Mouse (Mus musculus): ENCODE results near the gene Arl10.
"Not testable (repeated sequence)": the region's sequence is repeated elsewhere in the genome, so short reads cannot be mapped to it uniquely, and the experiment has no call there.

Arl10 gene

DNA sequence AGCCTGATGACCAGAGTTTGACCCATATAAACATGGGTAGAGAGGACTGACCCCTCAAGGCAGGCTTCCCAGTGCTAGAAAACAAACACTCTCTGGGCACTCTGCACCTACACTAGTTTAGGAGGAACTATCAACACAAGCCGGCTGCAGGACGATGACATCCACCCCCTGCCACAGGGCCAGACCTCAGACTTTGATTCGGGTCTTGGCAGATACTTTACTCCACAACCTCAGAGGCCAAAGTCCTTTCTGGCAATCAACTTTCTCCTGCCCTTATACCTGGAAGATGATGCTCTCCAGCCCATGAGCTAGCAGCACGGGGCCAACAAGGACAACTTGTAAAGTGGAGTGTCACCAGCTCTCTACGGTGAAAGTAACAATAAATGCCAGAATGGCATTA, 8.0 kb downstream of the Arl10 start:
- DNase-seq (ENCODE audit: low read depth) = no peak

DNA sequence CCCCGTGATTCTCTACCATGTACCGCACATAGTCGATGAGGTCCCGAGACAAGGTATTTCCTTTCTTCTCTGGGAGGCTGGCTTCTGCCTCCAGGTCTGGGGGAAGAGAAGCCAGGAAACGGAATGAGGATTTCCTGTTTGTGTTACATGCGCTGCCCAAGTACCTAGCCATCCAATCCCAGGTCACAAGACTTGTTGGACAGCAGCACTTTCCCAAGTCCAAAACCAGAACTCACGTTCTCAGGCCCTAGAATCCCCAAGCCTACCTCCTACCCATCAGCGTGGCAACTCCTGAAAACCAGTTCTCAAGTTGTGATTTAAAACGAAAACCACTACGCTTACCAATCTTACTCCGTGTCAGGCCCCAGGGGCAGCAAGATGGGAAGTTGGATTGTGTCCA, 11.0 kb downstream of the Arl10 start:
- no peak for DNase-seq (ENCODE audit: low read depth)

DNA sequence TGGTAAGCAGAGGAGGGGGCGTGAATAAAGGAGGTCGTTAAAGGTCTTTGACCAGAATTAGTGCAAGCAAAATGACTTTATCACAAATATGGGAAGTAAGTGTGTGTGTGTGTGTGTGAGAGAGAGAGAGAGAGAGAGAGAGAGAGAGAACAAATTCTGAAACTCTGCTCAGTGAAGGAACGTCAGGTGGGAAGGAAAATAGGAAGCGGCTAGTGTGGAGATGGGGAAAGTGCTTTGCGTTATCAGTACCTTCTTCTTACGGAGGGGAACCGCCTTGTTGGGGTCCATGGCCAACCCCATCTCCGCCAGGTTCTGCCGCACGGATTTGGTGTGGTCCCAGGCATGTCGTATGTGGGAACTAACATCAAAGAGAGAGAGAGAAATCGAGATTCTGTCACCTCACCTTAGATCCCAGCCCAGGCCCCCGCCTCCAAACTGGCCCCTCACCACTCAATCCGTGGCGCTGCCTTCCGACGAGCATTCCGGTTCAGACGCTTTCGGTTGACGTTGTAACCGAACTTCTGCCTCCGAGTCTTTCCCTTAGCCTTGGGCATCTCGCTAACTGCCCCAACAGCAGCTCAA, 14.7 kb downstream of the Arl10 start:
- no peak for DNase-seq (ENCODE audit: low read depth)

DNA sequence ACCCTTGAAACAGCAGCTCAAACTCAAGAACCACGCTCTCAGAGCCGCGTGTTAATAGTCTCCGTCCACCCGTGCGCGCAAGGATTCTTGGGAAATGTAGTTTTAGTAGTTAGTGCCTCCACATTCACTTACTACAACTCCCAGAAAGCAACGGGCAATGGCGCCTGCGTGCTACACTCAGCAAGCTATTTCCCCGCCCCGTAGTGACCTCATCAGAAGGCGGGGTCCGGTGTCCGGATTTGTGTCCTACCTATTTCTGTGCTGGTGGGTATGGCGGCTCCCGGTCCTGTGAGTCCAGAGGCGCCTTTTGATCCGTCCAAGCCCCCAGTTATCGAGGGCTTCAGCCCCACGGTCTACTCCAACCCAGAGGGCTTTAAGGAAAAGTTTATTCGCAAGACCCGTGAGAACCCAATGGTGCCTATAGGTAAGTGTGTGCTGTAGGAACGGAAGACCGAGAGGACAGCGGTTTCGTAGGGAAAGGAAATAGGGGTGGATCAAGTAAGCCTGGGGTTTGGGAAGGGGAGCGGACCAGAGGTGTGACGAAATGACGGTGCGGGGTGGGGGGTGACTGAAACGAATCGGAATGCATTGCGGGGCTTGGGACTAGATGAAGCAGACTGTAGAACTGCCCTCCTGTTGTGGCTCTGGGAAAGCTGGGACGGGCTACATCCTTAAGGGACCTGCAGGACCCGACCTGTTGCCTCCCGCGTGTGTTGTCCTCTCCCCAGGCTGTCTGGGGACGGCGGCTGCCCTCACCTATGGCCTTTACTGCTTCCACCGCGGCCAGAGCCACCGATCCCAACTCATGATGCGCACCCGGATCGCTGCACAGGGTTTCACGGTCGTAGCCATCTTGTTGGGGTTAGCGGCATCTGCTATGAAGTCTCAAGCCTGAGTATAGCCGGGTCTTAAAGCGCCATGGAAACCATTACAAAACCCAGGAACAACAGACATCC, 15.5 kb downstream of the Arl10 start, which contains the start of the genes Nop16 and Higd2a:
TSS of gene Nop16 (minus strand) at position 95 of the 956 bp plus-strand sequence.
TSS of gene Higd2a (plus strand) at position 212 of the 956 bp plus-strand sequence.
- peak; percentile 98 for DNase-seq (ENCODE audit: low read depth)

DNA sequence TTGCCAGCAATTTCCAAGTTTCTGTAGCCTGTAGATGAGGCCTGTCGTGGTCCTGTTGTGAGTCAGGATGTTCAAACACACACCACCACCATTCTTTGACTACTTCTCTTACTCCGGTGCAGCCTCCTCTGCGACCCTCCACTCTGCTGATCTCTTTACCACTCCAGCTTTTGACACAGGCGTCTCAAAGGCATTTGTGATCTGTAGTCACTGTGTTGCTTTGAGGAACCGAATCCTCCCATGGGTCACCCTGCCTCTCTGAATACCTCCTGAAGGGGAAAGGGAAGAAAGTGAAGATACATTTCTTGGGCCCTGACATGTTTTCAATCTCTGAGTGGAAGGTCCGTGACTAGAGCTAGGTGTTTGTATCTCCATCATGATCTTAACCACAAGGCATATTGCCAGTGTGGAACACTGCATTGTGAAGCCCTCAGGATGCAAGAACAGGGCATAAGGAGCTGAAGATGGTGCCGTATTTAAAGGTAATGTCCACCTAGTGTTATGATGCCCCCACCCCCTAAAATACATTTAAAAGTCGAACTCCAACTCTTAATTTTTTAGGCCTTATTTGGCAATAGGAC, 17.1 kb downstream of the Arl10 start:
- no peak for DNase-seq (ENCODE audit: low read depth)

DNA sequence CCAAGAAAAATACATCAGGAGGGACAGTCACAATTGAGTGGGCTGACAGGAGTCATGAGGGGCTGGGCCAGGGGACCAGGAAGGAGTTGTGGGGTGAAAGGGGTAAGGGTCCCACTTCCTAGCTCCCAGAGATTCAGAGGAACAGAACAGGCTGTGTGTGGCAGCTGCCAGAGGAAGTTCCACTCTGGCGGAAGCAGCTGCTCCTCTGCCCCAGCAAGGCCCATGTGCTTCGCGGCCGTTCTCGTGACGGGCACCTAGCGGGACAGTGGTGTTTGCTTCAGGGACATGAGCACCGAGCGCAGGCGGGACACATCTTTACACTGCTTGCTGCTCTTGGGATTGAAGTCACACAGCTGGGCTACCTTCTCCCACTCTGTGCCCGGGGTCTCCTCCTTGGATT, 18.8 kb downstream of the Arl10 start:
- no peak for DNase-seq (ENCODE audit: low read depth)

DNA sequence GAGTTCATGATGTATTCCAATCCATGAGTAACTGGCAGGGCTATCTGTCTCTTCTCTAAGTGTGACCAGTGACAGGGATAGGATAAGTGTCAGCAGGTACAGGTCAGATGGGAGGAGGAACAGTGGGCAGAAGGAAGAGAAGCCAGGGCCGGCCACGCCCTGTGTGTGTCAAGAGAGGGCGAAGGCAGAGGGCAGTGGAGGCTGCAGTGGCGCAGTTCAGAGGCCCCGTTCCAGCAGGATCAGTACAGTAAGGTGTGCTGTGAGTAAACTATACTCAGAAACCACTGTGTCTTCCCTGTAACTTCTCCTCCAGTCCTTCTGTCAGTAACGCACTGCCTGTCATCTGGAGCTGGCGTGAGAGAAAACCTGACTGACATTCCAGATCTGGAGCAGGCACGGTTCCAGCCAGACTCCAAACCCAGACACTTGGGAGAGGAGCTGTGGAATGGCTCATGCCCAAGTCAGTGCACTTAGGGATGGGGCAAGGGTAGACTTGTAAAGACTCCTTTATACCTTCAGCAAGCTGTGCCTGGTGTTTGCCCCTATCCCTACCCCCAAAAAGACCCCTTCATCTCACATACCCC, 21.4 kb downstream of the Arl10 start:
- no peak for DNase-seq (ENCODE audit: low read depth)

DNA sequence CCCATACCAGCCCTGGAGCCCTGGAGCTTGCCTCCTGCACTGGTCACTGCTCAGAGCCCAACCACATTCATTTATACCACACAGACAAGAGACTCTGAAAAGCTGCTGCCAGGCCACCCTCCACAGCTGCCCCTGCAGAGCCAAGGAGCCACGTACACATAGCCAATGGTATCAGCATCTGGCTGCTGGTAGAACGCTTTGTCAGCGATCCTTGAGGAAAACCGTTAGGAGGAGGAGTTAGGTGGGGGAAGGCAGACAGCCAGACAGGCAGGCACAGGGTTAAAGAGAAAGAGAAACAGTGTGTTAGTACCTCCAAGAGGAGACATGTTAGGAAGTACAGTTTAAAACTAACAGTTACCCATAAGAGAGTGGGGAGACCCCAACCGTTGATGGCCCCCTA, 22.1 kb downstream of the Arl10 start:
- no peak for DNase-seq (ENCODE audit: low read depth)

DNA sequence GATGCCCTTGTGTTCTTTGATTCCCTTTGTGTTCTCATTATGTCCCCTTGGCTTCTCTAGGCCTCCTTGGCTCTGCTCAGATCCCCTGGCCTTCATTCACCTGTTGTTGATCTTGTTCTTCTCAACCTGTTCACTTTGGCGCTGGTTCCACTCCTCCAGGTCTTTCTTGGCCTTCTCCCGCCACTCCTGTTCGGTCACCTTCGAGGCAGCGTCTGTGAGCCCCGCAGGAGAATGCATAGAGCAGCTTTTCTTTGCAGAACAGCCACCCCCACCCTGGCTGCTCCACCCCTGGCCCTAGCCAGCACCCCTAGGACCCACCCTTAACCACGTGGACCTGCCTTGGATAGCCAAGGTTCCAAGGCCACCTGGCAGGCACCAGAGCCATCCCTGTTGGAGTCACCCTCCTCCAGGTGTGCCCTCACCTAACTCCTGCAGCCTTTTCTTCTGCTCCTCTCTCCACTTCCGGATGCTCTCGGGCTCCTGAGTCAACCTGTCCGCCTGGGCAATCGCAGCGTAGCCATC, 23.9 kb downstream of the Arl10 start:
- DNase-seq (ENCODE audit: low read depth) = no peak

DNA sequence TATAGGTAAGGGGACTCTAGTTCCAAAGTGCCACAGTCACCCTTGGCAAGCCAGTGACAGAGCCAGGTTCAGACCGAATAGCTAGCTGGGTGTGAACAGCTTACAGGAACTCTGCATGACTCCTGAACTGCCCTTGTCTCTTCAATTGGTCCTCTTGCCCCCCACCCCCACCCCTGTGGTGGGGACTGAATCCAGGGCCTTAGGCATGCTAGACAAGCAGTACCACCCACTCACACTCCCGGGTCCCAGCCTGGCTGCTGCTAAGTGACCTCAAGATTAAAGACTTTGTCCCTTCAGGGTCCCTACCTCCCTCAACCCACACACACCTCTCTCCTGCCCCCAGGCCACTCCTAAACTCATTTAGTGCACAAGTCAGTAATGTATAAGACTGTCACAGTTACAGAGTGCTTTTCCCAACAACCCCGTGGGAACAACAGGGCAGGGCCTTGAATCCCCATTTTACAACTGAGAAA, 27.9 kb downstream of the Arl10 start:
- DNase-seq (ENCODE audit: low read depth) = no peak

DNA sequence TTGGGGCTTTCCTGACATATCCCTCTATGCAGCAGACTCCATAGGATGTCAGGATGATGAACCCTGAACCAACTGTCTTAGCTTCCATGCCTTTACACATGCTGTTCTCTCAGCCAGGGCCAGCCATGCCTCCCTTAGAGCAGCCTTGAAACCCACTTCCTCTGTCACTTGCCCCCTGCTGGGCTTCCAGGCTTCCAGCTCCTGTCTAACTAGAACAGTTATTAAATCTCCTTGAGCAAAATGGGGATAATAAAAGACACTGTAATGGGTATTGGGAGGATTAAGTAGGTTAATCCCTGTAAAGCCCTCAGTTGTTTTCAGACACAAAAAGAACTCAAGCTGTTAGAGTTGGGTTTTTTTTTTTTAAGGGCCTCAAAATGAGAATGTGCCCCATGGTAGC, 28.7 kb downstream of the Arl10 start:
- no peak for DNase-seq (ENCODE audit: low read depth)

DNA sequence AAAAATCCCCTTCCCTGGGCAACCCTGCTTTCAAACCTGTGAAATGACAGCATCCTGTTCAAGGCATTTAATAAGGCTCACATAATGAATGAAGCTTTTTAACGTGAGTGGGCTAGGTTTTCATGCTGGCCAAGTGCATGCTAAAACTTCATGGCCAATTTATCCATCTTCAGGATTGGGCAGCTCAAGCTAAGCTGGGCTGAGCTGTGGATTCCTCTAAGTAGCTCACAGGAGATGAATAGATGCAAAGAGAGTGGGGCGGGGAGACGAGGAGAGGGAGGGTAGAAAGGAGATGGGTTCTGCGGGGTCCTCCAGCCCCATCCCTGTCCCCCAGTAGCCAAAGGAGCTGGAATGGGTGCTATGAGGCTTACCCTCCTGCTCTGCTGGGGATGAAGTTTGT, 29.4 kb downstream of the Arl10 start:
- DNase-seq (ENCODE audit: low read depth) = no peak

DNA sequence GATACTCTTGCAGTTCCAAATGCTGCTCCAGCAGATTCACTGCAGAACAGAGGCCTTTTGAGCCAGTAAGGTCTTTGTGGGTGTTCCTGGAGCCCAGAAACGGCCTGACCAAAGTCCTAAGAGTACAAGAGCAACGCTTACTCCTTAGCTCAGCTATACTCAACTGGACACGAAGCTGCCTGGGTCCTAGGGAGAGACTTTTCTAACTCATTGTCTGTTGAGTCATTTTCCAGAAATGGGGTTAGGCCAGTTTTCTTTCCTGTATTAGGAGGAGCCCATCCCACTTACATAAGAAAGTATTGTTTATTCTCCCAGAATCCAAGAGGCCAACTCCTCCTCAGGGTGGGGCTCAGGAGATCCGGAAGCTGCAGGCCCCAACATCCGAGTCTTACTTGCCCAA, 30.6 kb downstream of the Arl10 start:
- no peak for DNase-seq (ENCODE audit: low read depth)

DNA sequence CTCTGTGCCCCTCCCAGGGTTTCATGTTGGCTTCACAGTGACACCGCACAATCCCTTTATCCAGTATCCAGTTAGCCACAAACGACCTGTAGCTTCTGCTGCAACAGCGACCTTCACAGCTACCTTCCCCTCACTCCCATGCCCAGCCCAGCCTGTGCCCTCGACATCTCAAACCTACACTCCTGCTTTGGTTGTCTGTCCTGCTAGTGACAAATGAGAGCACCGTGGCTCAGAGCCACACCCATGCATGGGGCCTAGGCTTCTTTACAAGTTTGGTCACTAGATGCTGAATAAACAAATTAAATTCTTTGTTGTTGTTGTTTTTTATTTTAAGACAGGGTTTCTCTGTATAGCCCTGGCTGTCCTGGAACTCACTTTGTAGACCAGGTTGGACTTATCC, 32.4 kb downstream of the Arl10 start:
- no peak for DNase-seq (ENCODE audit: low read depth)

DNA sequence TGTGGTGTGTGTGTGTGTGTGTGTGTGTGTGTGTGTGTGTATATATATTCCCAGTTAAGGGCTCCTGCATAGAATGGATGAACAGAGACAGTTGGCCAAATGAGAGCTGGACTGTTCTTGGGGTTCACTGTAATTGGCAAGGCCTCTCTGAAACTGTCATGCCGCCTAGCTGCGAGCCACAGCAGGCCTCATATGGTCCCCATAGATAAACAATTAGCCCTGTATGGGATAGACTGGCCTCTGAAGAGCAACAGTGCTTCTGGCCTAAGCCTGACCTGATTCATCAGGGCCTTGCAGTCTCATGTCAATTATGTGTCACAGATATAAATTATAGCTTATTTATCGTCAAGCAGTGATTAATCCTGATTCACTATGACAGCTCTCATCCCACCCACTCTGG, 33.2 kb downstream of the Arl10 start:
- no peak for DNase-seq (ENCODE audit: low read depth)

DNA sequence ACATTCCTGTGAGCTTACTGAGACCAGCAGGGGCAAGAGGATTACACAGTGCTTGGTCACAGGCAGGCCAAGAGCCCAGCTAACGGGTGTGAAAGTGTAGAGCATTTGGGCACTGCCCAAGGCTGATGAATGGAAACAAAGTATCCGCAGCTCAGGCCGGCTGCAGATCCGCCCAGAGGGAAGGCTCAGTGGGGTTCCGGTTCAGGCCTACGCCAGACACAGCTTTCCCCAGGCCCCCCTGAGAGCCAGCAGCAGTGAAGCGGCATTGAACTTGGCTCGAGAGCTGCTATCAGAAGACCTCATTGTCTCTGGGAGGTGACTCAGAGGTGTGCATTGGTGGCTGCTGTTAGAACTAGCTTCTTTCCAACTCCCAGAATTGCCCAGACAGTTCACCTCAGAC, 33.9 kb downstream of the Arl10 start:
- DNase-seq (ENCODE audit: low read depth) = no peak

DNA sequence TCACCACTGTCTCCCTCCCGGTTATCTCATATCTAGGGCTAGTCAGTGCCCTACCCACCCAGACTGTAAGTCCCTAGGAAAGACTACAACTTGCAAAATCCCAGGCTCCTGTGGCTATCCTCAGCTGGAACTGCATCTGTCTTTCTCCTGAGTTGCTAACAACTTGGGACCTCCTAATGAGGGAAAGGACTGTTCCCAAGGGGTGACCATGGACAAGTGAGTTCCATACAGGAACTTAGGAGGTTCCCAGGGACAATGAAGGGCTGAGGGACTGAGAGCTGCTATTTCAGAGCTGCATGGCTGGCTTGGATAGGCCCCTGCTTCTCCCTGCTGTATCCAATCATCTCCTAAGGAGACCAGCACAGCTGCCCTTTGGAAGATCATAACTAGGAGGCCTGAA, 34.5 kb downstream of the Arl10 start:
- no peak for DNase-seq (ENCODE audit: low read depth)

DNA sequence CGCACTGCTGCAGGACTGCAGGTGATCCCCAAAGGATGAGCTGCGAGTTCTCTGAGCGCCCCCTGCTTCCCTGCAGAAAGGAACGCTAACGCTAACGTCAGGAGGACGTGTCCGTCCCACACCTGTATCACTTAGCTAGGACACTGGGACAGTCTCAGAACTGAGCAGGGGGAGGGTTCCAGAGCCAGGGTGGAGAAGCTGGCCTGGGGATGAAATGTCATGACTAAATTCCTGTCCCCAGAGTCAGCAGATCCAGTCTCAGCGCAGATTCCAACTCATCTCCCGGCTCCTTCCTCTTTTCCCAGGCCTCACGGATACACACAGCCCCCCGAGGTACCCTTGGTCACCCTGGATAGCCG, 35.8 kb downstream of the Arl10 start:
- peak; percentile 29 for DNase-seq (ENCODE audit: low read depth)

DNA sequence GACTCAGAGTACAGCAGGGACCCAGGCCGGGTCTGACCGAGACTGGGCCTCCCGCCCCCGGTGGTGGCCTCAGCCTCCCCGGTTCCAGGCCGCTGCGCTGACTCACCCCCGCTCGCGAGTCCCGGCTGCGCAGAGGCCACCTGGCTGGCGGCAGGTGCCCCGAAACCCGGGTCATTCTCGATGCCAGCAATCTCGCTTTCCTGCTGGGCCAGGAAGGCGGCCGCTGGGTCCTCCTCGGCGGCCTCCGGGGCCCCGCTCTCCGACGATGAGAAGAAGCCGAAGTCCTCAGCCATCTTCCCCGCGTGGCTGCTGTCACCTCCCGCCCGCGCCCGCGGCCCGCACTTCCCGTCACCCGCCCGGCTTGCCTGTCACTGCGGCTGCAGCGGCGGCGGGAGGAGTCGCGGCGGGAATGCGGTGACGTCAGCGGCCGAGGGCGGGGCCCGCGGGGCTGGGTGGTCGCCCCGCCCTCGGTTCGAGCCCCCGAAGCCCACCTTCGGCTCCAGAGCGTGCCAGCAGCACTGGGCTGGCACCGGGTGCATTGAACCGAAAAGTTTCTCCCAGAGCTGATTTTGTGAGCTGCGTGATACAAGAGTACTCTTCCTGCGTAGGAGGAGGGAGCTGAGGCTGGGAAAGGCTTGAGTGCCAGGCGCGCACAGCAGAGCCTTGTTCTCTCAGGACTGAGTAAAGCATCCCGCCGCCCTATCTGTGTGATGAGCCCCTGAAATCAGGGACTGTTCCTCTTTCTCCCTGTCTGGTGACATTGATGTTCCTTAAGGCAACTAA, 36.3 kb downstream of the Arl10 start, which contains the start of gene Cltb:
TSS of gene Cltb (minus strand) at position 373 of the 783 bp plus-strand sequence.
- DNase-seq (ENCODE audit: low read depth) = peak; percentile 83

DNA sequence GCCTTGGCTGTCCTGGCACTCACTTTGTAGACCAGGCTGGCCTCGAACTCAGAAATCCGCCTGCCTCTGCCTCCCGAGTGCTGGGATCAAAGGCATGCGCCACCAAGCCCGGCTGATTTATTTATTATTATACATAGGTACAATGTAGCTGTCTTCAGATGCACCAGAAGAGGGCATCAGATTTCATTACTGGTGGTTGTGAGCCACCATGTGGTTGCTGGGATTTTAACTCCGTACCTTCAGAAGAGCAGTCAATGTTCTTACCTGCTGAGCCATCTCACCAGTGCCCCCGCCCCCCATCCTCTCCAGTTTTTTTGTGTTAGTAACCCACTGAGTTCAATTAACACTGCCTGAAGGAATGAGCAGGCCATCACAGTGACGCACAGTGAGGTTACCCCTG, 38.3 kb downstream of the Arl10 start:
- DNase-seq (ENCODE audit: low read depth) = not testable (repeated sequence)

DNA sequence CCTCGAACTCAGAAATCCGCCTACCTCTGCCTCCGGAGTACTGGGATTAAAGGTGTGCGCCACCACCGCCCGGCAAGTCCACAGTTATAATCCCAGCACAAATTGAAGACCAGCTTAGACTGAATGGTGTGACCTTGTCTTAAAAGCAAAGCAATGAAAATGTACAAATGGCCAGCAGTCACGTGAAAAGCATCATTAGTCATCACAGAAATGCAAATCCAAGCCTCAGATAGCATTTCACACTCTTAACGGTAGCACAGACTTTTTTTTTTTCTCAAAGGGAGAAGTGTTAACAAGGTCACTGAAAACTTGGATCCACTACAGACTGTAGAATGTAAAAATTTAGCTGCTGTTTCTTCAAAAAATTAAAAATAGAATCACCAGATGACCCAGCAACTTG, 41.5 kb downstream of the Arl10 start:
- no peak for DNase-seq (ENCODE audit: low read depth)

DNA sequence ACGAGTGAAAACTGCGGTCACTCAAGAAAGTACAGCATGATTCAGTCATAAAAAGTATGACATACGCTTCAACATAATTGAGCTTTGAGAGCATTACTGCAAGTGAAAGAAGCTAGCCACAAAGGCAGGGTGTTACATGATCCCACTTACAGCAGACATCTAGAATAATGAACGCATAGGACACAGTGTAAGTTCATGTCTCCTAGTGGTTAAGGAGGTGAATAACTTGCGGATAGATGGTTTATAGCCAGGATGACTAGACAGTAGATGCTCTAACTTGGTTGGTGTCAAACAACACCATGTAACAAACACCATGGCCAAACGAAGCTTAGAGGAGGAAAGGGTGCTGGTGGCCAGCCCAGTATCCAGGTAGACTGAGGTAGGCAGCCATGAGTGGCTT, 42.2 kb downstream of the Arl10 start:
- no peak for DNase-seq (ENCODE audit: low read depth)

All from naive thymus-derived CD4-positive, alpha-beta T cell, adult 2 months (primary cell).